Mouse (Mus musculus) urinary bladder, postnatal 4 days (tissue): ENCODE measurements around the gene Rarb.

Experiments
- DNase-seq, 2 experiments: peaks; one replicate each; pipeline ENCODE4 v3.0.0; 2021 to 2022; ENCODE audit warnings: low spot score in 2 of 2

The Rarb gene

DNA sequence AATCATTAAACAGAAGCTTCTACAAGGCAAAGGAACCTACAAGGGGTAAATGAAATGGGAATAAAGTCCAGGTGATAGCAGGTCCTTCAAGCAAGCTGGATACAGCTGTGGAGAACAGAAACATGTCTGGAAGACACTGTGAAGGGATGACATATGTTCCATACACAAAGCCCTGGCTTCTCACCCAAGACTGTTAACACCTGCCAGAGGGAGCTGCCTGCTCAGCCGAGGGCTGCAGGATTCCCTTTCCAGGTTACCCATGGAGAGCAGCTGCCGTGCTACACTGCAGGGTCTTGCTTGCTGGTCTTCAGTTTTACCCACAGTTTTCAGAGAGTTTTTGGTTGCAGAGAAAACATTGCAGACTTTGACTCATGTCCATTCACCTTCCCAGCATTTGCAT is 290.3 kb downstream of the Rarb start:
- DNase-seq, result no peak

- DNase-seq, result no peak
Observed at GRCm38 (mm10) chr14:16526120-16526519, 292.8 kb downstream of the Rarb start.

DNA sequence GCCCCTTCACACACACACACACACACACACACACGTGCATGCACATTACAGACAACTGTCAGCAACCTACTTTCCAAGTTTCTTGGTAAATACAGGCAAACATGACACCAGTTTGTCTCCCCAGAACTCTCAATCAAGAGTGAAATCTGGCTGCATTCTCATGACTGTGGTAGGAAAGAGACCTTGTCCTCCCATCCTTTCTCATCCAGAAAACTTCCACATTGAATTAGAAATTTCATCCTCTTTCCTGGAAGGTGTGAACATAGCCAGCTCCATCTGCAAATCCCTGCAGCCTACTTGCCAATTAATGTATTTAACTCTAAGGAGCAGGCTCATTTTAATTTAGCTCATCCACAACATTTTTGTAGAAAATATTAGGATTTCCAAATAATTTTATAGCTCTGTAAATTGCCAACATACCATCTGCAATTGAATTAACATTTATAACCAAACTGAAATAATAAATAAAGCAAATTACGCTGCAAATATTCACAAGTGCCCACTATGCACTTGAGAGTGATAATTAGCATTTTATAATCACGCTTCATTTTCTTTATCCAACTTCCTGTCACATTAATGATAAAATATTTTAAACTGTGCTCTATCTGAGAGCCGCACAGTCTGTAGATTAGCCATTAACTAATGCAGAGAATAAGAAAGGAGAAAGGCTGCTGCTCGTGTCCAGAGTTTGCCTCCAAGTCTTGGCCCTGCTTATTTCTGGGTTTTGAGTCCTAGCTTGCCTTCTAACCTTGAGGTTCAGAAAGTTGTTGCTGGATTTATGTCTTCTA is 293.6 kb downstream of the Rarb start:
- no peak for DNase-seq

- DNase-seq, result no peak
Observed at GRCm38 (mm10) chr14:16522852-16523251, 296.1 kb downstream of the Rarb start.

DNA sequence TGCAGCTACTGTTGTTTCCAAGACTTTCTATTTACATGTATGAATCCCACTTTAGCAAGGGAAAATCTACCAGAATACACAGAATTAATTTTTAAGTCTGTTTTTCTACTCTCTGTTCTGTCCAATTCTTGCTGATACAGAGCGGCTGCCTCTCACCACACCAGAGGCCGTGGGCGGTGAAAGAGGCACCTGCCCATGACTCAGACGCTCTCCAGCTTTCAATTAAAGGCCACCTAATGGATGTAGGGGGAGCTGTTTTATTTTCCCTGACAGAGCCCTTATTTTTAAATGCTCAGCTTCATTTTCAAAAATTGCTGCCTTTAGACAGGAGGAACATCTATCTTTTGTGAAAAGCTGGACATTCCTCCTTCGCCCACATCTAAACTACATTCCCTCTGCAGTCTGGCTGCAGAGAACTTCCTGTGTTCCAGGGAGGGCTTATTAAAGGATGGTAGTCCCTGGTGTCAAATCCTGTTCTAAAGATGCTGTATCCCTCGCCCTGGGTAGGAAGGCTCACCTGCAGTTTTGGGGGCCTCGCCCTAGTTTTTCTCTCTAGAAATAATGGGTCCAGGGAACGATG is 299.3 kb downstream of the Rarb start:
- no peak for DNase-seq

GRCm38 (mm10) chr14:16517958-16518357 is 301.0 kb downstream of the Rarb start:
- no peak for DNase-seq

- DNase-seq, result no peak
Observed at GRCm38 (mm10) chr14:16515731-16516130, 303.2 kb downstream of the Rarb start.

DNA sequence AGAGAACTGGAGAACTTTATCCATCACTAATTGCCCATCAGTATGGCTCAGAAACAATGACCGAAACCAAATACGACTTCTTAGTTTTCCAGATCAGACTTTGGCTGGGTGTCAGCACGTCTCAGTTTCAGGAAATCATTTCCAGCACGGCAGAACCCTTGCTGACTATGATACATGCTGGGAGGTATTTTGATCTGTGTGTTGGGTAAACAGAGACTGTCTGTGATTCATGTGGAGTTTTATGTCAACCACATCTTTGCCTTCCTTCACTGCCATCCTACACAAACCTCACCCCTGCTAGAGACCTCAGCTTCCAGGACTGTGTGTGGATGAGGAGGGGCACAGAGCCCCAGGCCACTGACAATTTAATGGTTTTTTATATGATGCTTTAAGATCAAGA is 308.4 kb downstream of the Rarb start:
- DNase-seq, result no peak

- DNase-seq, result no peak
Observed at GRCm38 (mm10) chr14:16509825-16510224, 309.1 kb downstream of the Rarb start.

DNA sequence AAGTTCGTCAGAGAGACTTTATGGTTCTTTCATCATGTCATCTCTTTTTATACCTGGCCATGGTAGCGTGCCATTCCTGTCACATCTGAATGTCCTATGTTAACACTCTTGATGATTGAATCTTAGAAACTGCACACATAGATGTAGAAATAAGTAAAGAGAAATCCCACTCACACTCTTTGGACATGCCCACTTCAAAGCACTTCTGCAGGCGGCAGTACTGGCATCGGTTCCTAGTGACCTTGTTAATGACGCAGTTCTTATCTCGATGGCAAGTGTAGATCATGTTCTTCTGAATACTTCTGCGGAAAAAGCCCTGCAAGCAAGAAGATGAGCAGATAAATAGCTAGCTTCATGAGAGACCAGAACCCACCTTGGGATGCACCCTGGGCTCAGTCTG is 310.2 kb downstream of the Rarb start:
- no peak for DNase-seq

GRCm38 (mm10) chr14:16497226-16497661 is 321.7 kb downstream of the Rarb start:
- DNase-seq, result no peak

- DNase-seq, result no peak
Observed at GRCm38 (mm10) chr14:16483656-16484380, 335.1 kb downstream of the Rarb start.

DNA sequence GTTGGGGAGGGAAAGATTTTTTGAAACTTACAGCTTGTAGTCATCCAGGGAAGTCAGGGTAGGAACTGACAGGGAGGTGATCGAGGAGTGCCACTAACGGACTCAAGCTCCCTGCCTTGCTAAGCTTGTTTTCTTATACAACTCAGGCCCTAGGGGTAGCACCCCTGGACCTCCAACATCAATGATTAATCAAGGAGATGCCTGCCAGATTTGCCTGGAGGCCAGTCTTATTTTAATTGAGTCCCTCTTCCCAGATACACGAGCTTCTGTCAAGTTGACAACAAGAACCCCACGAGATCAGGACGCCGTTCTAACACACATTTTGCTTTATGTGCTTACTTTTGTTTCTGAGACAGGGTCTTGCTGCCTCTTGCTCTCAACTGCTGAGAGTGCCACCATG is 338.3 kb downstream of the Rarb start:
- DNase-seq, result no peak

GRCm38 (mm10) chr14:16479521-16479920 is 339.4 kb downstream of the Rarb start:
- DNase-seq, result no peak

GRCm38 (mm10) chr14:16478606-16479323 is 340.2 kb downstream of the Rarb start:
- DNase-seq, result no peak

DNA sequence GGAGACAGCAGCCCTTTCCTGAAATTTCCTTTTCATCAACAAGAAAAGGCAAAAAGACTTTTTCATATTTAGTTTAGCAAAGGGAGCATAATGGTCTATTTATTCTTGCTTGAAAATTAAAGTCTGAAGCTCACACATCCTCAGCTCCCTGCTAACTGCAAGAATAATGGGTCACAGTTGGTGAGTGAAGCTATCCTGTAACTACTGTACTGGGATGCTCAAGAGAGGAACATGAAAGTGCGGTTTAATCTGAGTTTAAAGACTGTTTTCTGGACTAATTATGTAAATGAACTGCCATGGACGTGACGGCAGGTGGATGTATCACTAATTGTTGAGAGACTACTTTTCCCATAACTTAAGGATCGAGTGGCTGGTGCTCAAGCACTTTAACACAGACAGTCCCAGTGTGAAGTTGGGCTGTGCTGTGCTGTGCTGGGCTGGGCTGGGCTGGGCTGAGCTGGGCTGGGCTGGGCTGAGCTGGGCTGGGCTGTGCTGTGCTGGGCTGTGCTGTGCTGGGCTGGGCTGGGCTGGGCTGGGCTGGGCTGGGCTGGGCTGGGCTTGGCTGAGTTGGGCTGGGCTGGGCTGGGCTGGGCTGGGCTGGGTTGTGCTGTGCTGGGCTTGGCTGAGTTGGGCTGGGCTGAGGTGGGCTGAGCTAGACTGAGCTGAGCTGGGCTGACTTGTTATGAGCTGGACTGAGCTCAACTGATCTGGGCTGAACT is 370.5 kb downstream of the Rarb start:
- no peak for DNase-seq

GRCm38 (mm10) chr14:16447587-16447986 is 371.4 kb downstream of the Rarb start:
- no peak for DNase-seq

- DNase-seq, result no peak
Observed at GRCm38 (mm10) chr14:16444859-16445258, 374.1 kb downstream of the Rarb start.

- DNase-seq, result no peak
Observed at GRCm38 (mm10) chr14:16439385-16440126, 379.4 kb downstream of the Rarb start.

DNA sequence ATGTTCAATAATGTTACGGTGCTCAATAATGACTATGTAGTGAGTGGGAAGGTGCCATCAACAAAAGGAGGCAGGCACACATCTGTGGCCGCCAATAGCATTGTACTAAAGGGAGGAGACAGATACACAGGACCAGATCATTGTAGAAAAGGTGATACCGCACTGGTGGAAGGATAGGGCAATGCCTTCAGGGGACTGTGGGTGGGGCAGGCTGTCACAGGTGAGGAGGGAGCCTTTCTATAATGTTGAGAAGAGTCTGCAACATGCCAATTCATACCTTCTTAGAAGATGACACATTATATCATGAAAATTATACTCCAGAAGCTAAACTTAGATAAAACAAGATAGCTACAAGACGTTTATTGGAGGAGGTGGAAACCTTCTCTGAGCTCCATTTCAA is 381.6 kb downstream of the Rarb start:
- DNase-seq, result no peak
